Mouse (Mus musculus) frontal cortex, postnatal 10 days (tissue): ENCODE data around the gene Tmub2.
A peak's percentile ranks its signal among the peaks of the same experiment; 100 is the strongest.

Experiments
- DNase-seq, 2 experiments: peaks; one replicate each; pipeline ENCODE4 v3.0.0; 2022; ENCODE audit warnings: low spot score in 2 of 2, mixed read lengths in 1 of 2

The Tmub2 gene

GRCm38 (mm10) chr11:102284501-102285094 lies at the start of gene Tmub2:
TSS of gene Tmub2 (plus strand) at chr11:102284931.
- peak; percentile 94 to 95 for DNase-seq

GRCm38 (mm10) chr11:102236022-102236421 lies 48.7 kb upstream of the Tmub2 start:
- DNase-seq: no peak

GRCm38 (mm10) chr11:102240636-102241035 lies 44.1 kb upstream of the Tmub2 start:
- no peak for DNase-seq

GRCm38 (mm10) chr11:102241246-102241645 lies 43.5 kb upstream of the Tmub2 start:
- no peak for DNase-seq

GRCm38 (mm10) chr11:102241874-102242273 lies 42.9 kb upstream of the Tmub2 start:
- DNase-seq: no peak

- peak; percentile 79 to 84 for DNase-seq
These were observed 39.7 kb upstream of the Tmub2 start for GRCm38 (mm10) chr11:102244926-102245449.

GRCm38 (mm10) chr11:102245581-102246272 lies 39.0 kb upstream of the Tmub2 start:
- no peak for DNase-seq

GRCm38 (mm10) chr11:102246273-102246635 lies 38.5 kb upstream of the Tmub2 start:
- no peak for DNase-seq

GRCm38 (mm10) chr11:102246871-102247270 lies 37.9 kb upstream of the Tmub2 start:
- no peak for DNase-seq

GRCm38 (mm10) chr11:102248630-102249230 lies 36.0 kb upstream of the Tmub2 start, which contains the start of gene BC030867:
TSS of gene BC030867 (plus strand) at chr11:102248882.
- DNase-seq: peak; percentile 78 to 90

- DNase-seq: no peak
These were observed 35.2 kb upstream of the Tmub2 start for GRCm38 (mm10) chr11:102249351-102250090.

GRCm38 (mm10) chr11:102257514-102257913 lies 27.2 kb upstream of the Tmub2 start:
- DNase-seq: no peak

GRCm38 (mm10) chr11:102258095-102258494 lies 26.6 kb upstream of the Tmub2 start:
- DNase-seq: no peak

GRCm38 (mm10) chr11:102258521-102258920 lies 26.2 kb upstream of the Tmub2 start:
- no peak for DNase-seq

- no peak for DNase-seq
These were observed 21.5 kb upstream of the Tmub2 start for GRCm38 (mm10) chr11:102263211-102263610.

- no peak for DNase-seq
These were observed 18.9 kb upstream of the Tmub2 start for GRCm38 (mm10) chr11:102265816-102266215.

- DNase-seq: no peak
These were observed 17.9 kb upstream of the Tmub2 start for GRCm38 (mm10) chr11:102266631-102267355.

- peak in 1 of 2 experiments; percentile 63 for DNase-seq
These were observed 17.3 kb upstream of the Tmub2 start for GRCm38 (mm10) chr11:102267480-102267879.

GRCm38 (mm10) chr11:102268520-102269244 lies 16.0 kb upstream of the Tmub2 start, which contains the start of gene Asb16:
TSS of gene Asb16 (plus strand) at chr11:102268743.
- no peak for DNase-seq

GRCm38 (mm10) chr11:102276411-102276915 lies 8.3 kb upstream of the Tmub2 start:
- no peak for DNase-seq
